Mouse (Mus musculus) cerebellum, adult 2 months (tissue): ENCODE measurements at regions not wholly inside any gene's neighbourhood (a gene's known extent, or its start where the extent isn't known, plus 50 kb on each side); places are given as distances from the start of the nearest gene placed in this dataset.
A peak's percentile ranks its signal among the peaks of the same experiment; 100 is the strongest.

ENCODE experiments used
- DNase-seq, 2 experiments: peaks; one replicate each; pipeline ENCODE4 v3.0.0; 2021
- H3K27ac ChIP-seq: fragments of 200-500 bp; 2 replicates; pipeline ENCODE4 v1.5.1; 2012; ENCODE audit warnings: low read length, control low read depth, inconsistent platforms; ENCODE audit not compliant: insufficient read depth
- H3K27me3 ChIP-seq: fragments of 200-500 bp; 2 replicates; pipeline ENCODE4 v1.6.1; 2012; ENCODE audit warnings: inconsistent platforms, mild to moderate bottlenecking, low read length, moderate library complexity; ENCODE audit not compliant: control insufficient read depth, insufficient read depth
- H3K4me1 ChIP-seq: fragments of 200-500 bp; 2 replicates; pipeline ENCODE4 v1.6.1; 2011; ENCODE audit warnings: low read length; ENCODE audit not compliant: control insufficient read depth, insufficient read depth
- H3K4me3 ChIP-seq: fragments of 200-500 bp; replicated peaks from 2 replicates; pipeline ENCODE3; 2011; ENCODE audit warnings: mild to moderate bottlenecking, low read depth, low read length, control low read depth; ENCODE audit not compliant: insufficient read depth
- CTCF ChIP-seq: fragments of 200-500 bp; IDR thresholded peaks from 2 replicates; pipeline ENCODE4 v1.5.1; 2011; ENCODE audit warnings: low read depth, mild to moderate bottlenecking, control low read depth, low read length, moderate library complexity, borderline replicate concordance; ENCODE audit not compliant: insufficient read depth
- POLR2A ChIP-seq: fragments of 200-500 bp; IDR thresholded peaks from 2 replicates; pipeline ENCODE4 v1.6.1; 2011; ENCODE audit warnings: low read length, control low read depth, borderline replicate concordance; ENCODE audit not compliant: insufficient read depth
- WGBS: fragments of 180-500 bp; shearing (Covaris S2); methylation state at CpG from one replicate; pipeline ENCODE4 v1.1.7; 2018; 5-methylcytosine and 5-hydroxymethylcytosine counted together

- WGBS, result 83% methylated on average over 4 of the region's 4 CpGs
- no peak for DNase-seq
- no peak overlapping the region for H3K4me3 ChIP-seq
- TF ChIP-seq POLR2A, result no peak
- H3K27me3 ChIP-seq, result no peaks in the 10 kb centered on the region
- H3K27ac ChIP-seq, result no peak overlapping the region
- H3K4me1 ChIP-seq, result no peaks in the 10 kb centered on the region
Observed at GRCm38 (mm10) chr4:12532961-12533360, 361.1 kb upstream of the Fam92a start.

GRCm38 (mm10) chr4:12522358-12522757 lies 350.5 kb upstream of the Fam92a start:
- TF ChIP-seq CTCF (no peak), POLR2A (no peak)
- Histone ChIP-seq H3K27ac (no peak overlapping the region), H3K4me3 (no peak overlapping the region), H3K4me1 (no peaks in the 10 kb centered on the region; the same call in 1 of the 2 replicates), H3K27me3 (no peaks in the 10 kb centered on the region)
- 26% methylated on average over 7 of the region's 7 CpGs for WGBS
- no peak for DNase-seq

- Histone ChIP-seq H3K27me3 (no peaks in the 10 kb centered on the region), H3K27ac (no peak overlapping the region), H3K4me3 (no peak overlapping the region), H3K4me1 (no peaks in the 10 kb centered on the region; the same call in 1 of the 2 replicates)
- WGBS, result 95% methylated on average over 7 of the region's 7 CpGs
- DNase-seq, result no peak
- TF ChIP-seq POLR2A (no peak), CTCF (no peak)
Observed at GRCm38 (mm10) chr4:12521246-12521645, 349.4 kb upstream of the Fam92a start.

GRCm38 (mm10) chr4:12516497-12516896 lies 344.7 kb upstream of the Fam92a start:
- Histone ChIP-seq H3K27ac (no peak overlapping the region), H3K4me3 (no peak overlapping the region), H3K4me1 (no peaks in the 10 kb centered on the region; the same call in 1 of the 2 replicates), H3K27me3 (no peaks in the 10 kb centered on the region)
- 96% methylated on average over 10 of the region's 10 CpGs for WGBS
- TF ChIP-seq CTCF (no peak), POLR2A (no peak)
- no peak for DNase-seq

- 35% methylated on average over 10 of the region's 10 CpGs for WGBS
- no peaks in the 10 kb centered on the region for H3K27me3 ChIP-seq
- TF ChIP-seq POLR2A (no peak), CTCF (no peak)
- no peak overlapping the region for H3K27ac ChIP-seq
- H3K4me1 ChIP-seq, result no peaks in the 10 kb centered on the region; the same call in 1 of the 2 replicates
- H3K4me3 ChIP-seq, result no peak overlapping the region
- DNase-seq, result peak; percentile 58 to 73
Observed at GRCm38 (mm10) chr4:12511656-12512385, 340.0 kb upstream of the Fam92a start.

- no peak for DNase-seq
- Histone ChIP-seq H3K4me3 (no peak overlapping the region), H3K4me1 (no peaks in the 10 kb centered on the region; the same call in 1 of the 2 replicates), H3K27me3 (no peaks in the 10 kb centered on the region), H3K27ac (no peak overlapping the region)
- TF ChIP-seq POLR2A (no peak), CTCF (no peak)
- WGBS, result 40% methylated on average over 8 of the region's 8 CpGs
Observed at GRCm38 (mm10) chr4:12506851-12507551, 335.2 kb upstream of the Fam92a start.

- TF ChIP-seq CTCF (no peak), POLR2A (no peak)
- no peaks in the 10 kb centered on the region for H3K27me3 ChIP-seq
- no peaks in the 10 kb centered on the region for H3K4me1 ChIP-seq
- no peak for DNase-seq
- no peak overlapping the region for H3K27ac ChIP-seq
- no peak overlapping the region for H3K4me3 ChIP-seq
- WGBS, result 89% methylated on average over 8 of the region's 8 CpGs
Observed at GRCm38 (mm10) chr4:12501086-12501485, 329.3 kb upstream of the Fam92a start.

- Histone ChIP-seq H3K27ac (no peak overlapping the region), H3K4me1 (no peaks in the 10 kb centered on the region), H3K27me3 (no peaks in the 10 kb centered on the region), H3K4me3 (no peak overlapping the region)
- TF ChIP-seq POLR2A (no peak), CTCF (no peak)
- WGBS, result 92% methylated on average over 4 of the region's 4 CpGs
- DNase-seq, result no peak
Observed at GRCm38 (mm10) chr4:12498426-12498825, 326.6 kb upstream of the Fam92a start.
